Mouse (Mus musculus) embryonic facial prominence, embryonic 12.5 days (tissue): Measurements from ENCODE around the gene Abcd3. TPM values are rescaled to one million over a fixed set of nuclear protein-coding genes. Genes with fewer than 3 reads are reported as not detected.

Source experiments
- ATAC-seq: fragments of 200-750 bp; cut with Nextera tagmentation; 2 replicates; pipeline ENCODE4 v1.8.0; 2017; ENCODE audit not compliant: insufficient number of reproducible peaks, insufficient read depth, low FRiP score, low TSS enrichment
- H3K27ac ChIP-seq: fragments of 300-500 bp; sonication (generic); 2 replicates; pipeline ENCODE4 v1.5.1; 2016; ENCODE audit warnings: mild to moderate bottlenecking
- H3K27me3 ChIP-seq: fragments of 300-500 bp; sonication (generic); 2 replicates; pipeline ENCODE4 v1.6.1; 2016; ENCODE audit warnings: mild to moderate bottlenecking, moderate library complexity
- H3K36me3 ChIP-seq: fragments of 300-500 bp; sonication (generic); 2 replicates; pipeline ENCODE4 v1.6.1; 2016; ENCODE audit warnings: mild to moderate bottlenecking
- H3K4me1 ChIP-seq: fragments of 300-500 bp; sonication (generic); 2 replicates; pipeline ENCODE4 v1.6.1; 2016
- H3K4me2 ChIP-seq: fragments of 300-500 bp; sonication (generic); replicated peaks from 2 replicates; pipeline ENCODE4 v1.6.1; 2016; ENCODE audit warnings: mild to moderate bottlenecking, moderate library complexity
- H3K4me3 ChIP-seq: fragments of 300-500 bp; sonication (generic); 2 replicates; pipeline ENCODE4 v1.5.1; 2016; ENCODE audit warnings: mild to moderate bottlenecking
- H3K9ac ChIP-seq: fragments of 300-500 bp; sonication (generic); 2 replicates; pipeline ENCODE4 v1.6.1; 2016; ENCODE audit warnings: mild to moderate bottlenecking, moderate library complexity
- H3K9me3 ChIP-seq: fragments of 300-500 bp; sonication (generic); 2 replicates; pipeline ENCODE4 v1.6.1; 2016; ENCODE audit warnings: mild to moderate bottlenecking, moderate library complexity
- WGBS: fragments of 180-500 bp; shearing (Covaris S2); methylation state at CpG from one replicate; pipeline ENCODE4 v1.1.7; 2016; 5-methylcytosine and 5-hydroxymethylcytosine counted together
- polyA plus RNA-seq: library from polyadenylated mRNA; unstranded; fragments of >200 nt; fragmentation: Nextera tagmentation; extraction: Ambion mirVana; gene quantifications from 2 replicates; pipeline ENCODE4 v1.2.1, GENCODE M21; 2016

Abcd3 gene
- 64.2 and 65.5 TPM in 2 replicates for polyA plus RNA-seq

DNA sequence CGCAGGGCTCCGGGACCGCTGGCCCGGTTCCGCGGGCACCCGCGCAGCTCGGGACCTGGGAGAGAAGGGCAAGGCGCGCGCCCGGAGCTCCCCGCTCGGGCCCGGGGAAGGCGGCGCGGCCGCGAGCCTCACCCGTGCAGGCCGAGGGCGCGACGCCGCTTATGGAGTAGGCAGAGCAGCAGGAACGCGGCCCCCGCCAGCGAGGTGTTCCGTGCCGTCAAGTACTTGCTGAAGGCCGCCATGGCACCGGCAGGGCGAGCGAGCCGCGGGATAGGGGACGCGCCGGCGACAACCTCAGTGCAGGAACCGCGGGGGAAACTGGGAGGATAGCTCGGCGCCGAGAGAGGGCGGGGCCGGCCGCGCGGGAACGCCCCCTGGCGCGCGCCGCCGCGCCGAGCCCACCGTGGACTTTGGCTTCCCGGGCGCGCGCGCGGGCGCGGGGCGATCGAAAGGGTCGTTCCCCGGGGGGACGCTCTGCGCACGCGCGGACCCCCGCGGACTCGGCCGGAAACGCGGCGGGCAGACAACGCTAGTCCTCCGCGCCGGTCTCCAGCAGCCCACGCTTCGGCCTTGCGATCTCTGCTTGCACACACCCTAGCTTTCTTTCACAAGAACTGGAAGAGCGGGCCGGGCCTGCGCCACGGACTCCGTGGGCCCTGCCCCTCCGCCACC, at the start of gene Abcd3:
Abcd3 (minus strand) TSS at position 426 of the 672 bp plus-strand sequence.
- H3K36me3 ChIP-seq: no peaks in the 10 kb centered on the region
- peak within 1 kb of the TSS; percentile 57 for H3K4me2 ChIP-seq
- WGBS: under 1% methylated on average over 91 of the region's 99 CpGs
- H3K4me1 ChIP-seq: peaks cover 5% of the 10 kb centered on the region; the same call in 1 of the 2 replicates
- peak within 1 kb of the TSS; percentile 75 for H3K9ac ChIP-seq
- peak; percentile 84 for ATAC-seq
- peak within 1 kb of the TSS; percentile 98 for H3K27ac ChIP-seq
- H3K4me3 ChIP-seq: peak within 1 kb of the TSS; percentile 68
- H3K27me3 ChIP-seq: no peaks in the 10 kb centered on the region
- H3K9me3 ChIP-seq: no peaks in the 10 kb centered on the region

DNA sequence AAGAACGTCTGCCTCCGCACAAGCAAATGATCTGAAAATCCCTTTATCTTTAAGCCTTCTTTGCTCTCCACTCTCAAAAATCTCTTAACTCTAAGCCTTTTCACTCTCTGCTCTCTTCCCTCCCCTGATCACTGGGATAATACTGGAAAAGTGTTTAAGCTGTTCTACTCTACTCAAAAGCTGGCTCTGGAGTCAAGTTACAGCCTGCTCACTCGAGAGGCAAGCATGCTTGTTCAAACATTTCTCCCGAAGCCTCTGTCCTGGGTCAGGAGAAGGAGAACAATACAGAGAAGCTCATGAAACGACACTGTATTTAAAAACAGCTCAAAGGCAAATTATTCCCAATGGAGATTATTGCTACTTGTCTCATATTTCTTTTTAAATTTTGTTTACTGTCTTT, 44.0 kb upstream of the Abcd3 start:
- 0 out of 2 replicates have a peak overlapping the region, but pooled peaks have one; percentile 13 for H3K4me2 ChIP-seq
- peaks cover 13% of the 10 kb centered on the region; the same call in 1 of the 2 replicates for H3K4me1 ChIP-seq
- 0 out of 2 replicates have a peak, but pooled peaks have one; percentile 60 for ATAC-seq

DNA sequence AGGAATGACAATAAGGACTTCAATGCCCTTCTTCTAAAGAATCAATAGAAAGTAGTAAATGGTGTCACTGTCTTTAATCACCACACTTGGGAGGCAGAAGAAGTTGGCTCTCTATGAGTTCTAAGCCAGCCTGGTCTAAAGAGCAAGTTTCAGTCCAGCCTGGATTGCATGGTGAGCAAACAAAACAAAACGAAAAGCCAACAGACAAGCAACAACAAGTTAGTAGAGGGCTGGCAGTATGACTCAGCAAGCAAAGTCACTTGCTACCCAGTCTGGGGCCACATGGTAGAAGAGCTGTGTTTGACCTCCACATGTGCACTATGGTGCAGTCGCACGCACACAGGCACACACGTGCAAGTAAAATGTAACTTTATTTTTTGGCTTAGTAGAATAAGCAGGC, 41.0 kb upstream of the Abcd3 start:
- Histone ChIP-seq H3K36me3 (no peaks in the 10 kb centered on the region), H3K4me2 (no peak overlapping the region), H3K9me3 (no peaks in the 10 kb centered on the region), H3K4me1 (peaks cover 13% of the 10 kb centered on the region; the same call in 1 of the 2 replicates), H3K4me3 (no peak overlapping the region), H3K9ac (no peak overlapping the region), H3K27ac (no peak overlapping the region), H3K27me3 (no peaks in the 10 kb centered on the region)
- WGBS: 89% methylated on average over 4 of the region's 4 CpGs
- ATAC-seq: no peak

More for the DNA sequence above, 44.0 kb upstream of the Abcd3 start:
- H3K9me3 ChIP-seq: no peaks in the 10 kb centered on the region
- WGBS: 22% methylated on average over 5 of the region's 5 CpGs
- no peaks in the 10 kb centered on the region for H3K27me3 ChIP-seq
- H3K27ac ChIP-seq: peak overlapping the region; percentile 59
- no peak overlapping the region for H3K9ac ChIP-seq
- H3K36me3 ChIP-seq: no peaks in the 10 kb centered on the region
- no peak overlapping the region for H3K4me3 ChIP-seq

GRCm38 (mm10) chr3:121853781-121854520, 38.8 kb upstream of the Abcd3 start:
- Histone ChIP-seq H3K4me2 (no peak overlapping the region), H3K27me3 (no peaks in the 10 kb centered on the region), H3K9me3 (no peaks in the 10 kb centered on the region), H3K9ac (no peak overlapping the region), H3K36me3 (no peaks in the 10 kb centered on the region), H3K4me3 (no peak overlapping the region), H3K27ac (no peak overlapping the region), H3K4me1 (peaks cover 13% of the 10 kb centered on the region; the same call in 1 of the 2 replicates)
- ATAC-seq: no peak
- WGBS: 71% methylated on average over 5 of the region's 5 CpGs

GRCm38 (mm10) chr3:121852074-121852826, 37.1 kb upstream of the Abcd3 start:
- Histone ChIP-seq H3K9me3 (no peaks in the 10 kb centered on the region), H3K4me2 (no peak overlapping the region), H3K27me3 (no peaks in the 10 kb centered on the region), H3K4me3 (no peak overlapping the region), H3K27ac (no peak overlapping the region), H3K36me3 (no peaks in the 10 kb centered on the region), H3K4me1 (no peaks in the 10 kb centered on the region), H3K9ac (no peak overlapping the region)
- 47% methylated on average over 4 of the region's 4 CpGs for WGBS
- ATAC-seq: no peak

DNA sequence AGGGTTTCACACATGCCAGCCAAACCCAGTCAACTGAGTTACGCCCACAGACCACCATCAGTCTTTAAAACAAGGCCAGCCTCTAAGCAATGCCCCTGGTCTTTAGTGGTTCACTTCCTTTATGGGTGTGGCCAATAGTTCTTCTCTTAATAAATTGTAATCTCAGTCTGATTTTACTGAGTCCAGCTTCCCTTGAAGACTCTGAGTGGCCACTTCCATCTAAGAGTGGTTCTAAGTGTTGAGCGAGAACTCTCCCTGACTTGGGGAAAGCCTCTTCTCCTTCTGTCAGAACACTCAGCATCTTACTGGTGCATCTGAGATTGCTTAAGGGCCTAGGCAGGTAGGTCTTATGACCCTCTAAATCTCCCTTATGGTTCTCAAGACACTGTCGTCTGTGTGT, 35.9 kb upstream of the Abcd3 start:
- no peak for ATAC-seq
- Histone ChIP-seq H3K4me2 (no peak overlapping the region), H3K27ac (no peak overlapping the region), H3K27me3 (no peaks in the 10 kb centered on the region), H3K4me3 (no peak overlapping the region), H3K9me3 (no peaks in the 10 kb centered on the region), H3K4me1 (no peaks in the 10 kb centered on the region), H3K36me3 (no peaks in the 10 kb centered on the region), H3K9ac (no peak overlapping the region)
- WGBS: 91% methylated on average over 3 of the region's 3 CpGs

- Histone ChIP-seq H3K4me1 (no peaks in the 10 kb centered on the region), H3K27ac (no peak overlapping the region), H3K4me3 (no peak overlapping the region), H3K4me2 (no peak overlapping the region), H3K36me3 (no peaks in the 10 kb centered on the region), H3K27me3 (no peaks in the 10 kb centered on the region), H3K9ac (no peak overlapping the region), H3K9me3 (no peaks in the 10 kb centered on the region)
- ATAC-seq: no peak
- WGBS: 94% methylated on average over 4 of the region's 4 CpGs
Measured at GRCm38 (mm10) chr3:121850381-121850780, 35.3 kb upstream of the Abcd3 start.

- no peaks in the 10 kb centered on the region for H3K27me3 ChIP-seq
- no peak overlapping the region for H3K9ac ChIP-seq
- no peaks in the 10 kb centered on the region for H3K36me3 ChIP-seq
- no peaks in the 10 kb centered on the region for H3K9me3 ChIP-seq
- no peak overlapping the region for H3K27ac ChIP-seq
- ATAC-seq: no peak
- H3K4me3 ChIP-seq: no peak overlapping the region
- H3K4me1 ChIP-seq: no peaks in the 10 kb centered on the region
- H3K4me2 ChIP-seq: no peak overlapping the region
Measured at GRCm38 (mm10) chr3:121847296-121847695, 32.2 kb upstream of the Abcd3 start.

DNA sequence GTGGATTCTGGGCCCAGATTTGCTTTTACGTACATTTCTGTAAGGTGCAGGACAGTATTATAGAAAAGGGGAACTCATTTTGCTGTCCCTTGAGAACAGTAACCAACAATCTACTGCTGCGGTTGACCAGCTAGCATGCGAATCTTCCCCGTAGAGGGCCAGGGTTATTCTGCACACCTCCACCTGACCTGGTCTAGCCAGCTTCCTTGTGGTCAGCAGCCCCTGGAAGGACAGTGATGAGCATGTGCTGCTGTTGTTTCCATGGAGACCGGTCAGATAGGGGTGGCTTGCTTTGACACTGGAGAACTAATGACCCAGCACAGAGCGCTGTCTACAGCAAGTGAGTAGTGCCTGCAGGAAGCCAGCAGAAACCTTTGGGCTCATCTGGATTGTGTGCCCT, 29.6 kb upstream of the Abcd3 start:
- no peak overlapping the region for H3K9ac ChIP-seq
- no peaks in the 10 kb centered on the region for H3K9me3 ChIP-seq
- 91% methylated on average over 6 of the region's 6 CpGs for WGBS
- no peak for ATAC-seq
- H3K4me1 ChIP-seq: no peaks in the 10 kb centered on the region
- H3K36me3 ChIP-seq: no peaks in the 10 kb centered on the region
- no peaks in the 10 kb centered on the region for H3K27me3 ChIP-seq
- H3K4me2 ChIP-seq: no peak overlapping the region
- H3K4me3 ChIP-seq: no peak overlapping the region
- no peak overlapping the region for H3K27ac ChIP-seq

GRCm38 (mm10) chr3:121844013-121844412, 28.9 kb upstream of the Abcd3 start:
- no peaks in the 10 kb centered on the region for H3K27me3 ChIP-seq
- no peaks in the 10 kb centered on the region for H3K36me3 ChIP-seq
- no peak overlapping the region for H3K9ac ChIP-seq
- H3K4me3 ChIP-seq: no peak overlapping the region
- no peaks in the 10 kb centered on the region for H3K9me3 ChIP-seq
- WGBS: 64% methylated on average over 3 of the region's 3 CpGs
- H3K4me2 ChIP-seq: no peak overlapping the region
- ATAC-seq: no peak
- no peak overlapping the region for H3K27ac ChIP-seq
- H3K4me1 ChIP-seq: no peaks in the 10 kb centered on the region

DNA sequence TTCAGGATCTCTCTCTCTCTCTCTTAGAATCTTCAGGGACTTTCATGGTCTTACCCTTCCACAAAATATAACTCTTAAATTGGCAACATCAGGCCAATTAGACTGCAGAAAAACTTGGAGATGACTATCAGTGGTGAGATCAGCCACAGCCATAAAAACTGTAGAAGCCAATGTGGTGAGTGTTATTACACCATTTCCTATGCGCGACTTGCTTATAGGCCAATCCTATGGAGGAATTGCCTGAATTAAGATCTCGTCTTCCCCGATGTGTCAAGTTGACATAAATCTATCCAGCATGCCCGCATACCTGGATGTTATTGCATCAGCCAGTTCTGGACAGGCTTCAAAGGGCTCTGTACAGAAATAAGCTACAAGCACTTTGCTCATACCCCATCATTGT, 28.2 kb upstream of the Abcd3 start:
- H3K4me2 ChIP-seq: no peak overlapping the region
- H3K27me3 ChIP-seq: no peaks in the 10 kb centered on the region
- ATAC-seq: no peak
- 88% methylated on average over 5 of the region's 5 CpGs for WGBS
- no peak overlapping the region for H3K9ac ChIP-seq
- H3K27ac ChIP-seq: no peak overlapping the region
- no peak overlapping the region for H3K4me3 ChIP-seq
- no peaks in the 10 kb centered on the region for H3K4me1 ChIP-seq
- no peaks in the 10 kb centered on the region for H3K9me3 ChIP-seq
- H3K36me3 ChIP-seq: no peaks in the 10 kb centered on the region
